Mouse (Mus musculus) embryonic fibroblast, embryonic 13.5 days (primary cell): ENCODE data around the gene Tdrkh. TPM values are rescaled to one million over a fixed set of nuclear protein-coding genes. Genes with fewer than 3 reads are reported as not detected.

Experiments used
- H3K27ac ChIP-seq: 2 replicates; pipeline ENCODE4 v1.5.1; 2012; ENCODE audit warnings: low read length, control low read depth, inconsistent platforms; ENCODE audit not compliant: insufficient read depth
- H3K4me1 ChIP-seq: 2 replicates; pipeline ENCODE4 v1.6.1; 2011; ENCODE audit warnings: low read length; ENCODE audit not compliant: control insufficient read depth, insufficient read depth
- H3K4me3 ChIP-seq: 2 replicates; pipeline ENCODE4 v1.5.1; 2011; ENCODE audit warnings: mild to moderate bottlenecking, control low read depth, low read length; ENCODE audit not compliant: insufficient read depth
- CTCF ChIP-seq: IDR thresholded peaks from 2 replicates; pipeline ENCODE4 v1.5.1; 2011; ENCODE audit warnings: mild to moderate bottlenecking, control low read depth, low read length, moderate library complexity, borderline replicate concordance; ENCODE audit not compliant: insufficient read depth
- POLR2A ChIP-seq: IDR thresholded peaks from 2 replicates; pipeline ENCODE4 v1.6.1; 2011; ENCODE audit warnings: low read depth, mild to moderate bottlenecking, control low read depth, low read length, moderate library complexity
- polyA plus RNA-seq: library from polyadenylated mRNA; stranded (reverse); fragments of >200 nt; gene quantifications from 2 replicates; pipeline ENCODE4 v1.2.4, GENCODE M21; 2011; ENCODE audit warnings: low read depth; ENCODE audit not compliant: missing spikeins, insufficient read length

Gene Tdrkh
- polyA plus RNA-seq, 1 experiment, result 9.0 TPM

DNA sequence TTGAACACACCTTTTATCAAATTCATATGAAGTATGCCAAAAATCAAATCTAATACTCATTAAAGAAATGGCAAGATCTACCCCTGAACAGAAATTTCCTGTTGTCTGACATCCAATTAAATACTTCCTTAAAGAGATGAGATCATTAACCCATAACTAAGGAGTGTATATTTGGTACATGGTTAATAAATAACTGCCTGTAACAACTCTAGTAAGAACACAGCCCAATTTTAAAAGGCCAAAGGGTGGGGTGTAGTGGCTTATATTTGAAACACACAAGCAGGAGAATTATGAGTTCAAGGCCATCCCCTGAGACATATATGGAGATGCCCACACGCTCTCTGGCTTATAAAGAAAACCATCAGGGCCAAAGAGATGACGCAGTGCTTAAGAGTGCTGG lies 36.3 kb downstream of the Tdrkh start:
- peaks cover 3% of the 10 kb centered on the region; the same call in 1 of the 2 replicates for H3K4me1 ChIP-seq
- H3K27ac ChIP-seq, result no peak overlapping the region
- TF ChIP-seq POLR2A, result no peak
- TF ChIP-seq CTCF, result no peak
- H3K4me3 ChIP-seq, result no peak overlapping the region

DNA sequence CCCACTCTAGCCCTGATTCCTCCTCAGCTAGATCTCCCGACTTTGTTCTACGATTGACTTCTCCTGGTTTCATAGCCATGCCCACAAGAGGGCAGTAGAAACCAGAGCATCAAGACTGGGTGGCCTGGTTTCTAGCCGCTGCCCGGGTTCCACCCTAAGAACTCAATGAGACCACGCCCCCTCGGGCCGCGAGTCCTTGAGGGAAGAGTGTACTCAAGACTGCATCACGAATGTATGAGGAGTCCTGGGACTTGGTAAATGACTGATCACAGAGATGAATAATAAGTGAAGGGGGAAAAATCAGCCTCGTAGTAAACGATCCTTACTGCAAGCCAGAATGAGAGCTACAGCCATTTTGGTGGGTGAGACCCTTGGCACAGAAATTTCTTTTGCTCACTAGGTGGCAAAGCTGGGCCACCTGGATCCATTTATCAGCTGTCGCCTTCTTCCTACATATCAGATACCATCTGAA lies 43.5 kb downstream of the Tdrkh start:
- H3K4me1 ChIP-seq, result no peaks in the 10 kb centered on the region
- no peak overlapping the region for H3K4me3 ChIP-seq
- H3K27ac ChIP-seq, result no peak overlapping the region
- TF ChIP-seq POLR2A (no peak), CTCF (0 out of 2 replicates have a peak, but pooled peaks have one; percentile 33)

GRCm38 (mm10) chr3:94457055-94457454 lies 44.0 kb downstream of the Tdrkh start:
- Histone ChIP-seq H3K27ac (no peak overlapping the region), H3K4me3 (no peak overlapping the region), H3K4me1 (no peaks in the 10 kb centered on the region)
- TF ChIP-seq CTCF (no peak), POLR2A (no peak)

DNA sequence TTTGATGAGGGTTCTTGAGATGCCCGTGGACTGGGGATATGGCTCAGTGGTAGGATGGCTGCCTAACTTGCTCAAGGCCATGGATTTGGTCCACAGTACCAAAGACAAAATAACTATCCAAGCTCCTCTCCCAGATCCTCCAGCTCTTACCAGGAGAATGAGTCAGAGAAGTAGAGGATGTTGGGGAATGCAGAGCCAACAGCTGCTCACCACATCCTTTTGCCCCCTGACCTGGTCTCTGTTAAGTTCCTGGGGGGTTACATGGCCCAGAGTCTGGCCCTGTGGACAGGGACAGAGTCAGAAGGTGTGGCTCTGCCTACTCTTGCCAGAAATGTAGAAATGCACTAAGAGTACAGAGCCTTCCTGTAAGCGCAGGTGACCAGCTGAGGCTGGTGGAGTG lies 46.8 kb downstream of the Tdrkh start:
- no peak overlapping the region for H3K27ac ChIP-seq
- TF ChIP-seq CTCF (no peak), POLR2A (no peak)
- H3K4me3 ChIP-seq, result no peak overlapping the region
- H3K4me1 ChIP-seq, result no peaks in the 10 kb centered on the region

- no peak overlapping the region for H3K27ac ChIP-seq
- no peak for TF ChIP-seq CTCF
- no peak for TF ChIP-seq POLR2A
- no peak overlapping the region for H3K4me3 ChIP-seq
- H3K4me1 ChIP-seq, result no peaks in the 10 kb centered on the region
Observed at GRCm38 (mm10) chr3:94463926-94464578, 51.0 kb downstream of the Tdrkh start.

GRCm38 (mm10) chr3:94465632-94466430 lies 52.8 kb downstream of the Tdrkh start:
- Histone ChIP-seq H3K4me1 (no peaks in the 10 kb centered on the region), H3K27ac (no peak overlapping the region), H3K4me3 (no peak overlapping the region)
- TF ChIP-seq CTCF (no peak), POLR2A (no peak)

GRCm38 (mm10) chr3:94468931-94469330 lies 55.9 kb downstream of the Tdrkh start:
- Histone ChIP-seq H3K4me3 (no peak overlapping the region), H3K27ac (no peak overlapping the region), H3K4me1 (peaks cover 9% of the 10 kb centered on the region; the same call in 1 of the 2 replicates)
- TF ChIP-seq CTCF (no peak), POLR2A (no peak)

DNA sequence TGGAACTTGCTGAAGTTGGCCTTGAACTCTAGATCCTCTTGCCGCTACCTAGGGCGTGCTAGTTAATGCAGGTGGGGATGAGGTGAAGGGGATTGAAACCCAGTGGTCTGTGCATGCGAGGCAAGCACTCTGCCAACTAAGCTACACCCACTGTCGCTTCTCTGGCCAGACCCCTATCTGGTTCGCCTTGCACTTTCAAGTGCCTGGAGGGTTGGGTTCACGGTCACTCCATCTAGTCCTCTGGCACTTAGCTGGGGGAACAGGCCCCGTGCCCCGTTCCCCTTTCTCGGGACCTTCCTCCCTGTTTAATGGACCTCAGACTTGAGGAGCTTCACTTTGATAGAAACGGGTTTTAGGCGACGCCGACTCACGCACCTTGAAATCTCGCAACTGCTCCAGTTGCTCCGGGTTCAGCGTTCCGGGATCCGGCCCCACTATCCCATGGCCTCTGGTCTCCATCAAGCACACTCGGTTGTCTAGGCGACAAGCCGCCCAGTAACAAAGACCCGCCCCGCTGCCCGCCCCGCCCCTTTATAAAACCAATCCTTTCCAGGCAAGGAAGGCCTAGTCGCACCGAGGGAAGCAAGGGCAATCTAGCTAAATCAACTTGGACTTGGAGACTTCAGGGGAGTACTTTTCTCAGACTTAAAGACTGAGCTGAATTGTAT lies 59.5 kb downstream of the Tdrkh start:
- Histone ChIP-seq H3K27ac (peak overlapping the region; percentile 16; the same call in 1 of the 2 replicates), H3K4me3 (no peak overlapping the region), H3K4me1 (peaks cover 9% of the 10 kb centered on the region; the same call in 1 of the 2 replicates)
- TF ChIP-seq CTCF (no peak), POLR2A (peak; percentile 37; the same call in 1 of the 2 replicates)

DNA sequence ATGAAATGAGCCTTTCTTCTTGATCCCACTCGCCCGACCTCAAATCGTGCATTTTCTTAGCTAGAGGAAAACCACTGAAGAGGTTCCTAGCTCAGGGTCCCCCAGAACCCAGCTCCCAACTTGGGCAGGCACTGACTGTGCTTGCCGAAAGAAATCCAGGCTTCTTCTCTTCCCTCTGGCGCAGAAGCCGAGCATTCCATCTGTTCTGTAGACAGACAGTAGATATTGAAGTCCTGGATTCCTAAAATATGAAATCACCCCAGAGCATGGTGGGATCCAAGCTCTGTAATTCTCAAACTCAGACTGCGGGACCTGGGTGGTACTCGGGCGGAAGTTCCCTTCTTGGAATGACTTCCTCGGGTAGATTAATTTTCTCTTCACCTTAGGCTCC lies 60.0 kb downstream of the Tdrkh start:
- Histone ChIP-seq H3K4me1 (peaks cover 9% of the 10 kb centered on the region; the same call in 1 of the 2 replicates), H3K27ac (peak overlapping the region; percentile 16; the same call in 1 of the 2 replicates), H3K4me3 (no peak overlapping the region)
- no peak for TF ChIP-seq CTCF
- TF ChIP-seq POLR2A, result no peak
